Mouse (Mus musculus): ENCODE data around the gene Ankib1.

DNA sequence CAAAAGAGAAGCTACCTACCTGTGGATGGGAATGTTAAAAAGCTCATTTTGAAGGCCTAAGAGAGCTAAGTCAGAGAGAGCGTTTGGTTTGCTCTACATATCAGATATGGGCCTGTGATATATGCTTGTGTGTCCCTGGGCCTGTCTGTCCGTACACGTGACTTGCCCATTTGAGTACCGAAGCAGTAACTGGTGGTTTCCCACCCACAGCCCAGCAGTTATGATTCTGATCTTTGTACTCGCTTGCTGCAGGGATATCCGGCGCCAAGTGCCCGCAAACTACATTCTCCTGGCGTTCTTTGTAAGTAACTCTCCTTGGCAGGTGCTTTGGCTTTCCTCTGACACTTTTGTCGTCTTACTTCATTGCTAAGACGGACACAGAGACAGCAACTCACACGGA lies 136.1 kb downstream of the Ankib1 start:
- no peak for TF ChIP-seq FLI1 (IDR thresholded peaks at IDR 0.05; ENCODE audit: low read length)
- no peak for TF ChIP-seq GATA1 (IDR thresholded peaks at IDR 0.05; ENCODE audit: borderline replicate concordance, low read length)

Measured in megakaryocyte, embryonic 14.5 days (primary cell).